Mouse (Mus musculus) small intestine, adult 2 months (tissue): ENCODE results near the gene Rbms1. TPM values are rescaled to one million over a fixed set of nuclear protein-coding genes. Genes with fewer than 3 reads are reported as not detected.
"Not testable (repeated sequence)": the region's sequence is repeated elsewhere in the genome, so short reads cannot be mapped to it uniquely, and the experiment has no call there.

Experiments used
- H3K27ac ChIP-seq: fragments of 200-500 bp; 2 replicates; pipeline ENCODE4 v1.5.1; 2012; ENCODE audit warnings: low read depth, low read length, control low read depth, inconsistent platforms; ENCODE audit not compliant: insufficient read depth
- H3K27me3 ChIP-seq: fragments of 200-500 bp; 2 replicates; pipeline ENCODE4 v1.6.1; 2012; ENCODE audit warnings: mild to moderate bottlenecking, moderate library complexity, low read length, inconsistent platforms; ENCODE audit not compliant: control insufficient read depth, insufficient read depth
- H3K36me3 ChIP-seq: fragments of 200-500 bp; 2 replicates; pipeline ENCODE4 v1.6.1; 2012; ENCODE audit warnings: mild to moderate bottlenecking, low read length, control low read depth, inconsistent platforms; ENCODE audit not compliant: control insufficient read depth, insufficient read depth
- H3K4me1 ChIP-seq: fragments of 200-500 bp; 2 replicates; pipeline ENCODE4 v1.6.1; 2012; ENCODE audit warnings: low read length, inconsistent platforms, mixed read lengths; ENCODE audit not compliant: control insufficient read depth, insufficient read depth, insufficient read length
- H3K4me3 ChIP-seq: fragments of 200-500 bp; 2 replicates; pipeline ENCODE4 v1.5.1; 2012; ENCODE audit warnings: low read depth, mild to moderate bottlenecking, control low read depth, inconsistent platforms, low read length, moderate library complexity
- CTCF ChIP-seq: fragments of 200-500 bp; IDR thresholded peaks from 2 replicates; pipeline ENCODE4 v1.5.1; 2012; ENCODE audit warnings: low read depth, mild to moderate bottlenecking, control low read depth, inconsistent platforms, low read length, moderate library complexity, mixed read lengths; ENCODE audit not compliant: insufficient replicate concordance, insufficient read length; ENCODE audit errors: extremely low read depth
- POLR2A ChIP-seq: fragments of 200-500 bp; IDR thresholded peaks from 2 replicates; pipeline ENCODE4 v1.6.1; 2012; ENCODE audit warnings: low read depth, mild to moderate bottlenecking, control low read depth, inconsistent platforms, low read length, moderate library complexity
- WGBS: fragments of 180-500 bp; shearing (Covaris S2); methylation state at CpG from one replicate; pipeline ENCODE4 v1.1.7; 2018; 5-methylcytosine and 5-hydroxymethylcytosine counted together
- polyA plus RNA-seq: library from polyadenylated mRNA; depleted of rRNA; stranded (reverse); fragments of >200 nt; gene quantifications from 2 replicates; pipeline ENCODE4 v1.2.3, GENCODE M21; 2012

Gene Rbms1
- polyA plus RNA-seq, 1 experiment, result 41.2 TPM

DNA sequence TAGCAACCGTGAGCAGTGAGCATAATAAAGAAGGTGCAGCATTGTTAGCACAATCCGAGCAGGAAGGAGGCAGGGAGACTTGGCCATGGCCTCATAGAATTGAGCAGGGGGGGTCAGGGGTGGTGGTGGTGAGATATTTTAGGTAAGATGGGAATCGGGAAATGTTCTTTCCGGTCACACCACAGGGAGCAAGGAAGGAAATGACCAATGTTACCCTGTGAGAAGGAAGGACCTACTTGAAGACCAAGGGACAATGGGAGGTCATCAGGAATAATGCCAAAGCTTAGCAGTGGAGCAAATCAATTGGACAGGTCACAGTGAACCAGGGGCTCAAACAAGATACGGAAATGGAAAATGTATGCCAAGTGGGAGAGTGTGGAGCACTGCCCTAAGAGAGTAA is 124.1 kb downstream of the Rbms1 start:
- TF ChIP-seq POLR2A, result no peak
- TF ChIP-seq CTCF, result no peak
- Histone ChIP-seq H3K4me3 (no peak overlapping the region), H3K4me1 (no peaks in the 10 kb centered on the region; the same call in 1 of the 2 replicates), H3K36me3 (0 out of 2 replicates have a peak, but pooled peaks cover 2% of the 10 kb centered on the region), H3K27me3 (no peaks in the 10 kb centered on the region), H3K27ac (no peak overlapping the region)
- 73% methylated on average over 5 of the region's 5 CpGs for WGBS

GRCm38 (mm10) chr2:60837616-60838015 is 125.4 kb downstream of the Rbms1 start:
- Histone ChIP-seq H3K4me1 (no peaks in the 10 kb centered on the region; the same call in 1 of the 2 replicates), H3K27ac (no peak overlapping the region), H3K36me3 (0 out of 2 replicates have a peak, but pooled peaks cover 2% of the 10 kb centered on the region), H3K27me3 (no peaks in the 10 kb centered on the region), H3K4me3 (no peak overlapping the region)
- WGBS, result 60% methylated on average over 5 of the region's 5 CpGs
- TF ChIP-seq CTCF (no peak), POLR2A (no peak)

DNA sequence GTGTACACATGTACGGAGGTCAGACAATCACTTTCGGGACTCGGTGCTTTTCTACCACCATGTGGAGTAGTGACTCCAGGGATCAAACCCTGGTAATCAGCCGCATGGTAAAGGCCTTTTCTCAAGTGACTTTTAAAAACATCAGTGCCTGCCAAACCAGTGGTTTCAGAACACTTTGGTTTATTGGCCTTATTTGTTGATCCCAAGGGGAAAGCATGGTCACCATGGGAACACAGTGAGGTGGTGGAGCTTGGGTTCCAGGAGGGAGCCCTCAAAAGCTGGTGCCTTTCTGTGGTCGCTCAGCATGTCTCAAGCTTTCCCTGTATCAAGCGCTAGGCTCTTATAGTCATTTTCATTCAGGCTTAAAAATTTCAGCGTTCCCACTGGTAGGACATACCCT is 126.8 kb downstream of the Rbms1 start:
- Histone ChIP-seq H3K4me3 (no peak overlapping the region), H3K4me1 (no peaks in the 10 kb centered on the region; the same call in 1 of the 2 replicates), H3K27ac (no peak overlapping the region), H3K27me3 (no peaks in the 10 kb centered on the region), H3K36me3 (no peaks in the 10 kb centered on the region)
- TF ChIP-seq CTCF (no peak), POLR2A (no peak)
- 86% methylated on average over 7 of the region's 7 CpGs for WGBS

GRCm38 (mm10) chr2:60834293-60834692 is 128.7 kb downstream of the Rbms1 start:
- Histone ChIP-seq H3K4me3 (no peak overlapping the region), H3K36me3 (no peaks in the 10 kb centered on the region), H3K27ac (no peak overlapping the region), H3K27me3 (no peaks in the 10 kb centered on the region), H3K4me1 (no peaks in the 10 kb centered on the region; the same call in 1 of the 2 replicates)
- TF ChIP-seq POLR2A (no peak), CTCF (no peak)
- 78% methylated on average over 7 of the region's 7 CpGs for WGBS

GRCm38 (mm10) chr2:60832254-60832653 is 130.7 kb downstream of the Rbms1 start:
- no peaks in the 10 kb centered on the region for H3K36me3 ChIP-seq
- H3K4me3 ChIP-seq, result no peak overlapping the region
- H3K27me3 ChIP-seq, result no peaks in the 10 kb centered on the region
- H3K4me1 ChIP-seq, result no peaks in the 10 kb centered on the region; the same call in 1 of the 2 replicates
- no peak overlapping the region for H3K27ac ChIP-seq
- WGBS, result 88% methylated on average over 8 of the region's 8 CpGs
- TF ChIP-seq CTCF (no peak), POLR2A (no peak)

- H3K4me3 ChIP-seq, H3K27ac ChIP-seq, H3K36me3 ChIP-seq, H3K4me1 ChIP-seq, H3K27me3 ChIP-seq: not testable (repeated sequence)
- WGBS, result 55% methylated on average over 1 of the region's 1 CpGs
These were observed 132.5 kb downstream of the Rbms1 start for GRCm38 (mm10) chr2:60830464-60830863.

- no peak overlapping the region for H3K27ac ChIP-seq
- no peak overlapping the region for H3K4me3 ChIP-seq
- no peaks in the 10 kb centered on the region for H3K27me3 ChIP-seq
- WGBS, result 90% methylated on average over 10 of the region's 10 CpGs
- H3K36me3 ChIP-seq, result no peaks in the 10 kb centered on the region
- TF ChIP-seq CTCF (no peak), POLR2A (no peak)
- peaks cover 2% of the 10 kb centered on the region; the same call in 1 of the 2 replicates for H3K4me1 ChIP-seq
These were observed 134.0 kb downstream of the Rbms1 start for GRCm38 (mm10) chr2:60828908-60829462.

DNA sequence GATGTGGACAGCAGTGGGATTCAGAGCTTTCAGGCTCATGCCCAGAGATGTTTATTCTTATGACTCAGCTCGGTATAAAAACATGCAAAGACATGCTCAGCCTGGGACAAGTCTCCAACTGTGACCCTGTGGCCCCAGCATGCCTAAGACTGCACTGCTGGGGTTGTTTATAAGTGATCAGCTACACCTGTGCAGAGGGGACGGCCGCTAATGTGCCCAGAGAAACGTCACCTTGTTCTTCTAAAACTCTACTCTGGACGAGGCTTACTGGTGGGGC is 135.9 kb downstream of the Rbms1 start:
- no peak for TF ChIP-seq CTCF
- no peak for TF ChIP-seq POLR2A
- H3K27me3 ChIP-seq, result no peaks in the 10 kb centered on the region
- no peak overlapping the region for H3K4me3 ChIP-seq
- WGBS, result 77% methylated on average over 5 of the region's 5 CpGs
- H3K27ac ChIP-seq, result peak overlapping the region; percentile 16; the same call in 1 of the 2 replicates
- H3K36me3 ChIP-seq, result no peaks in the 10 kb centered on the region
- peaks cover 2% of the 10 kb centered on the region; the same call in 1 of the 2 replicates for H3K4me1 ChIP-seq
